Mouse (Mus musculus) right cerebral cortex, adult 2 months (tissue): ENCODE data around the gene P3h4.
"Not testable (repeated sequence)": the region's sequence is repeated elsewhere in the genome, so short reads cannot be mapped to it uniquely, and the experiment has no call there.

Experiments used
- DNase-seq, 2 experiments: peaks; one replicate each; pipeline ENCODE4 v3.0.0; 2021 to 2022; ENCODE audit warnings: low spot score in 2 of 2

Gene P3h4

GRCm38 (mm10) chr11:100361059-100361458 lies 53.6 kb downstream of the P3h4 start:
- not testable (repeated sequence) for DNase-seq

GRCm38 (mm10) chr11:100360175-100360574 lies 54.5 kb downstream of the P3h4 start:
- DNase-seq = no peak
